Mouse (Mus musculus): ENCODE data around the gene Ercc6.

The Ercc6 gene

DNA sequence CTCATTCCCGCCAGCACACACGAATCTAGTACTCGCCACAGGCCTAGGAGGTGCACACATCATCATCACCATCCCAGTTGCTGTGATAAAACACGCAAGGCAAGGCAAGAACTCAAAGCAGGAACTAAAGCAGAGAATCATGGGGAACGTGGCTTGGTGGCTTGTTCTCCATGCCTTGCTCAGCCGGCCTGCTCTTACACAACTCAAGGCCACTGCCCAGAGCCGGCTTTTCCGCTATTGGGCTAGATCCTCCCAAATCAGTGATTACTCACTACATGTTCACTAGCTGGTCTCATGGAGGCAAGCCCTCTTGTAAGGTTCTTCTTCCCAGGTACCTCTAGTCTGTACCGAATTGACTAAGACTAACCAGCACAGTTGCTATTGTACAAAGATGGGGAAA, 70.4 kb downstream of the Ercc6 start:
- no peak for DNase-seq

DNA sequence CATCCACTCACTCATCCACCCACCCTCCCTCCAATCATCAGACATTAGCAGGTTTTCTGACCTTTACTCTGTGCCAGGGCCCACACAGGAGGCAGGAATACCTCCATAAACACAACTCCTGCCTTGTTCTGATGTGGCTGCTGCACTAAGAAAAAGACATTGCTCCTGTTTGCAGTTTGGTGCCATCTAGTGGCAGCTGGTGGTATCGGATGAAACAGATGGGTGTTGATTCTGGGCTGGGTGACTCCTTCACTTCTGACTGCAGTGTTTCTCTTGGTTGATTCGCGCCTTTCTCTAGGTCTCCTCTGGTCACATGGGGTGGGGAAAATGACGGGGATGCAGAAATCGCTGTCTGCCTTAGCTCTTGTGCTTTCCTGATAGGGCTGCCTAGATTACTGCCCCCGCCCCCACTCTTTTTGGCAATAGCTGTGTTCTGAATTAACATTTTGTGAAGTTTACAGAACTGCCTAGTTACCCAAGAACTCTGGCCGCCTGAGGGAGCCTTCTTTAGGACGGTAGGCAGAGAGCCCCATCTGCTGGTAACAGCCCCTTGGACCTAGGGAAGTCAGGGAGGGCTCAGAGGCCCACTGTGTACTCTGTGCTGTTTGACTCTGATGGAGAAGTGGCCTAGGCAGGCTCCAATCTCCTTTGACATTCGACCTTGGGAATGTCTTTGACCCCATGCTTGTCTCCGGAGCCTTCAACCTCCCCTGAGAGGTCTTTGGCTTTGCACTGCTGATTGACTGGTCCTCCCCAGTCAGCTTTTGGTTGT, 73.9 kb downstream of the Ercc6 start:
- peak; percentile 73 to 76 for DNase-seq

DNA sequence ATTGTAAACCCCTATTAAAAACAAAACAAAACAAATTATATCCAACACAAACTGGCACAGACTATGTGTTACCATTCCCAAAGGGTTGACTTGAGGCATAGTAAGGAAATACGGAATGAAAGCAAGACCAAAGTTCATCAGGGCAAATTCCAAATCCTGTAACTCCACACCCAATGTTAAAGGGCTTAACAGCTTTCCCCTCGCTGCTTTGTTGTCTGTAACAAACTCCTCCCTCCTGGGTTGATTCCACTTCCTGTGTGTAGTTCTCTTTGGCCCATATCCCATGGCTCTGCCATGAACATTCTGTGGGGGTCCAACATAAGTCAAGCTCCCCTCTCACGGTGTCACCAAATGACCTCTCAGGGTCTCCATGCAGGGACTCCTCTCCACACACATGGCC, 77.1 kb downstream of the Ercc6 start:
- DNase-seq = no peak

DNA sequence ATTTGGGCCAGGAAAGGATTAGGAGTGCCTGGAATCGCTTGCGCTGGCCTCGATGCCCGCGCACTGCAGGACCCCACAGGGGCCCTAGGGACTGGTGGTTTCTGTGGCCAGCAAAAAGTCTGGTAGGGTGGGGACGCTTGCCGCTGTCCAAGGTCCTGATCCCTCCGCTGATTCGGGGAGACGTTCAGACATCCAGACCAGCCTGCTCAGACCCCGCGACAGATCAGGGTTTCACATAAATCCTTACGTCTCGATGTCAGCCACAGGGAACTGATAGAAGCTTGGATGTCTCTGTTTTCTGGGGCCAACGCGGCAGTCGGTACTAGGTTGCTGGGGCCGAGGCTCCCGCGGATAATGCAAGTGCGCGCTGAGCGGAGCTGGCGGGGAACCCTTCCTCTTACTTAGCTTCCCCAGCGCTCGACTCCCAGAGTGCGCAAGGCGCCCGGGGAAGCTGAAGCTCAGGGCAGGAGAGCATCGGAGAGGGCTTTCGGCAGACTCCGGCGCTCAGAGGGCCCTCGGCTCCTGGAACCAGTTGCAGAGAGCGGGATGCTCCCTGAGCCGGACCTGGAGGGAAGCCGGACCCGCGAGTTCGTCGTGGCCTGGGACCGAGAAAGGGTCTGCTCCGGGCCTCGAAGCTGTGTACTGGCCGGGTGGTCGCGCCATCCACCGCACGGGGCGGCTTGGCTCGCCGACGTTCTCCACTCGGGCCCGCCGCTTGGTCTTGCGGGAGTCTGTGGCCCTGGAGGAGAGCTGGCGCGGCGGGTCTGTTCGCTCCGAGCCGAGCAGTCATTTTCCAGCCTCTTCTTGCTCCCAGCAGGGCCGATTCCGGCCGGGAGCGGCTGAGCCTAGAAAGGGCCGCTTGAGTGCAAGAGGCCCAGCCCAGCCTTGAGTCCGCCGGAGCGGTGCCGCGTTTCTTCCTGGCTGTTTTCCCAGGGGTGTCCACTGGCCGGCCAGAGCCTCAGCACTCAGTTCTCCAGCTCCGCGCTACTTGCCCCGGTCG, 84.2 kb downstream of the Ercc6 start:
- peak; percentile 64 to 66 for DNase-seq

DNA sequence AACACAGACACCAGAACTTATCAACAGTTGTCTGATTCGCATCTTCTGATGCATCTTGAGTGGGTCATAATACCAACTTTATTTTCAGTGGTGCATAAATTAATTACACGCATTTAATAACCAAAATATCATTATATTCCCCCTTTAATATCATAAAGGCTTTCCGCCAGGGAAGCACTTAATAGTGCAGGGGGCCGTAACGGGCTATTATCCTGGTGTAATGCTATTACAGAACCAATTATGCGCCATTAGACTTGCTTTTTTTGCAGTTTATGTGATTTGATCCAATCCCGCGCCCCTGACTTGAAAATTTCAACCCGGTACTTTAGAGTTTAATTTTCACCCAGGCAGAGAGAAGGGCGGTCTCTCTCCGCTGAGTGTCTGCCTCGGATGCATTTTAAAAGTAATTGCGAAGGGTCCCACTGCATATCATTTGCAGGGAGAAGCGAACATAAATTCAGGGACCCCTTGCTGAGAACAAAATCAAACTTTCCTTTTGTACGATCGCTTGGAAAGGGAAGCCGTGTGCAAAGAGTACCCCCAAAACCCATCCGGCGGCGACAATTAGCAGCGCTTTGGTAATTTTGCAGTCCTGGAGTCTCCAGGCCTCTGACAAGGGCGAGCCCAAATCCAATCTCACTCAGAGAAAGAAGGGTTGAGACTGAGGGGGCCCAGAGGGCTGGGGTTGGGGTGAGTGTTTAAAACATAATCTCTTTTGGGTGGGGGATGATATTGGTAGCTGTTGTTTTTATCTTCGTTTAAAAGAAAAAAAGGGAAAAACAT, 85.3 kb downstream of the Ercc6 start:
- no peak for DNase-seq

DNA sequence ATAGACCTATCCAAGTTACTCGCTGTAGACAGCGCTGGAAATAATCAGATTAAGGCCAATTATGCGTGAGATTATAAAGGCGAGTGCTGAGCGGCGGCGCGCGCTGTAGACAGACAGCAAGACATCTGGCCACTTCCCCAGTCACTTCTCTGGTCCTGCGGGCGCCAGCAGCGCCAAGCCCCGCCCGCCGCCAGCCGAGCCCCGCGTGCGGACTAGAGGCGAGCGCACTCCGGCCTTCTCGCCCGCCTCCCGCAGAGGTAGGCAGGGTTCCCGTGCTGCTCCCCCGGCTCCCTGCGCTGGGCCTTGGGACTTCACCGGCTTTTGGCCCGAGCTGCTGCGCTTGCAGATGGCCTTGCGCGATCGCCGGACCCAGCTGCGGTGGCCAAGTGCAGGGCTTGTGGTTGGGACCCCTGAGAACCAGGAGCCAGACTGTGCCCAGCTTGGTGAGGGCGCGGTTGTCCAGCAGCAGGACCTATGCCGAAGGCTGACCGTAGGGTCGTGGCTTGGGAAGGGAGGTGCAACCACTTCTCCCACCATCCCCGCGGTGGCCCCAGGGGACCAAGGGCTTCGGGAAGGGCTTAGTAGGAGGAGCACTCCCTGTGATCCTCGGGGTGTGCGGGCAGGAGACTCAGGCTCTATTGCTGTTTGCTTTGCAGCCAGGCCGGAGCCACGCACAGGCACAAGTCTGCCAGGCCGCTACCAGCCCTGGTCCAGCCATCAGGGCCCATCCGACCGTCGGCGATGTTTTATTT, 86.1 kb downstream of the Ercc6 start, which contains the start of gene Prrxl1:
Gene Prrxl1 (plus strand): TSS at position 118 of the 752 bp plus-strand sequence.
- no peak for DNase-seq

DNA sequence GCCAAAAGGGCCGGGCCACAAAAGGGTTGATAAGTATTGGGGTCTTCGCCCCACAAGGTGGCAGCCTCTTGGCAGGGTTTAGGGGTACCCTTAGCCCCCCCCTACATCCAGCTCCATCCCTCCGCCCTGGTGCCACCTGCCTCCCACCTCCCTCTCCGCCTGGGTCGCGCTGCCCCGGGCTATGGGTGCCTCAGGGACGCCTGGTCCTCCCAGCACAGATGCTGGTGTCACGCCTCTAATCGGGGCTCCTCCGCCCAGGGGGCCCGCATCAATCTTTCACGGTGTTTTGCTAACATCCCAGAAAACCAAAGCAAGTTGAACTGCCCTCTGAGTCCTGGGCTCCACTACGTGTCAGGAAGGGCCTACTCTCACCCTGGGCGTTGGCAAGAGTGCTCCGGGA, 86.8 kb downstream of the Ercc6 start:
- DNase-seq = no peak

DNA sequence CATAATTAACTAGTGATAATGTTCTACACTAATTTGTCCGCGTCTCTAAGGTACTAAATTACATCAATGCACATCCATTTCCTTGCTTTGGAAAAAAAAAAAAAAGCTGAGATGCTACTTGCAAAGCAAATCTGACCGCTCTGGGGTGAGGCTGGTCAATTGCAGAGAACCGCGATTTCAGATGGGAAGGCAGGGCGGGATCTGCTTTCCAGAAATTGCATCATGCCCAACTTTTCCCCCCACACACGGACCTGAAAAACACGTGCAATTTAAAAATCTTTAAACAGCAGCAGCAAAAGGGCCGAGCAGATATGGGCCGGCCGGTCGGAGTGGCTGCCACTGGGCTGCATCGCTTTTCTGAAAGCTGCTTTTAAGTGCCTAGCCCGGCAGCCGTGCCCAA, 92.2 kb downstream of the Ercc6 start:
- DNase-seq = no peak

DNA sequence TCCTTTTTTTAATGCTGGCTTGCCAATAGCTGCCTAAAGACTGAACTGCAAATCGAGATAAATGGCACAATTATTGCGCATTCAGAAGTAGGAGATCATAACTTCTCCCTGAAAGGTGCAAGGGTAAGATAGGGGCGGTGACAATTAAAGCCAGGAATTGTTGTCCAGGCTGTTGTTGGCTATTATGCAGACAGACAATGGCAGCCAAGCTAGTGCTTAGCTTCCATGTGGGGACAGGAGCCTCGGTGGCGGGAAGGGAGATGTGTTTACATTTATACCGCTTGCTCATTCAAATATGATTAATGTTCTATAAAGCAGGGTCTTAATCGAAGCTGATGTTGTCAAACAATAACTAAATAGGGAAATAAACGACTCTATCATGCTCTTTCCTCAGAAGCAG, 93.0 kb downstream of the Ercc6 start:
- DNase-seq = no peak

DNA sequence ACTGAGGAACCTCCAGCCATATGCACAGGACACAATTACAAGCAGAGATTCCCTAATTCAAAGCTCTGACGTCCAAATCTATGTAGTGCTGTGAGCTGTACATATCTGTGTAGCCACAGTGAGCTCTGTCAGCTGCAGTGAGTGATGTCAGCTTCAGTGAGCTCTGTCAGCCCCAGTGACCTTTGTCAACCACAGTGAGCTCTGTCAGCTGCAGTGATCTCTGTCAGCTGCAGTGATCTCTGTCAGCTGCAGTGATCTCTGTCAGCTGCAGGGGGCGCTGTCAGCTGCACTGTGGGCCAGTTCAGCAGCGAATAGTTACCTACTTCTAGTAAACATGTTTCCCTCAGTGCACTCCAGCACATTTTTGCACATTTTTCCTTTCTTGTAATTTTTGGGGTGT, 96.1 kb downstream of the Ercc6 start:
- peak; percentile 41 for DNase-seq

DNA sequence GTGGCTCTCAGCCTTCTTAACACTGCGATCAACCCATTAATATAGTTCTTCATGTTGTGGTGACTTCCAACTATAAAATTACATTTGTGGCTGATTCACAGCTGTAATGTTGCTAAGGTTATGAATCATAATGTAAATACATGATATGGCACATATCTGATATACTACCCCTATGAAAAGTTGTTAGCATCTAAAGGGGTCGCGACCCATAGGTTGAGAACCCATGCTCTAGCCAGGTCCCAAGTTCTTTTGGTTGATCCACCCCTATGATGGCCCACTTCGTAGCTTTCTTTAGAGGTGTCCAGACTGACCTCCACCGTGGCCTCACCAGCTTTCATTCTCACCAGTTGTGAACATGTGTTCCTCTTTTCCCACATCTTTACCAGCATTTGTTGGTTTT, 103.9 kb downstream of the Ercc6 start:
- no peak for DNase-seq

DNA sequence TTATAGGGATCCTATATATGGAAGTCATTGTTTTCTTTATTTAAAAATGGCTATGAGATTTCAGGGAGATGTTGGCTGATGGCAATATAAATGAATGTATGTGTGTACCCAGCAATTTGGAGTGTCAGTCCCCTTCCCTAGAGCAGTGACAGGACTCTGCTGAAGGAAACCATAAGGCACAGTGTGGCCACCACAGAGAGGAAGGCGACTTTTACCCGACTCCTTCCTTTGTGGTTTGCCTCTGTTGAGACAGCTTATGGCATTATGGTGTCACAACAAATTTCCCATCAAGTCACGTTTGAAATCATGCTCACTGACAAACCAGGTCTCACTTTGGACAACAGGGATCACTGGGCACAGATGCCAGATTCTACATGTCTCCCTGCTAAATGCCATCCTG, 110.9 kb downstream of the Ercc6 start:
- DNase-seq = no peak

DNA sequence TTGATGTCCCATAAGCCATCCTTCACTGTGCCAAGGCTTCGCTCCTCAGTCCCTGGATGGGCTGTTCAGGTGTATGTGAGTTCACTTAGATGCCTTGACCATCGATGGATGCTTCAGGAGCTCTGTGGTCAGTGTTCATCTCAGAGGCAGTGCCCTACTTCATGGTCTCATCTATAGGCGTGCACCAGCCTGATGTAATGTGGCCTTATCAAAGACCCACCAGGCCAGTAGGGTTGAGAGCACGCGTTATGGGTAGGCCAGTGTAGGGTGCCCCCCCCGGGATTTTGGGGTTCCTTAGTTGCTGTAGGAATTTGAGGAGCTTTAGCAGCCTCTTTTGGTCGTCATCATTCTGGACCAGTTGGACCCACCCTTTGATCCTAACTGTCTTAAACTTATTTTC, 111.5 kb downstream of the Ercc6 start:
- no peak for DNase-seq

DNA sequence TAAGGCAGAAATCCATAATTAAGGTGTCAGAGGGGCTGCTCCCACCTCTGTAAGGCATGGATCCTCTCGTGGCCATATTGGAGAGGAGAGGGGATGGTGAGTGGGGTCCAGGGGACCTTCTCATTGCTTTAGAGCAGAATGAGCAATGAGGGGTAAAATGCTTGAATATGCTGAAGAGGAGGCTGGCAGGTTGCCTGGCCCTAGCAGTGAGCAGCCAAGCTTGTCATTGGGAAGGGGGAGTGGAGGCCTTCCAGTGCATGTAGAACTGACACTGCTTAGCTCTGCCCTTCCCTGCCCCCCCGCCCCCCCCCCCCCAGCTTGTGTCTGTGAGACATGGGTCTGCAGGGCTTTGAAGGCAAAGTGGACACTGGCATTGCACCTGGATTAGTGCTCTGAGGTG, 114.0 kb downstream of the Ercc6 start:
- no peak for DNase-seq

DNA sequence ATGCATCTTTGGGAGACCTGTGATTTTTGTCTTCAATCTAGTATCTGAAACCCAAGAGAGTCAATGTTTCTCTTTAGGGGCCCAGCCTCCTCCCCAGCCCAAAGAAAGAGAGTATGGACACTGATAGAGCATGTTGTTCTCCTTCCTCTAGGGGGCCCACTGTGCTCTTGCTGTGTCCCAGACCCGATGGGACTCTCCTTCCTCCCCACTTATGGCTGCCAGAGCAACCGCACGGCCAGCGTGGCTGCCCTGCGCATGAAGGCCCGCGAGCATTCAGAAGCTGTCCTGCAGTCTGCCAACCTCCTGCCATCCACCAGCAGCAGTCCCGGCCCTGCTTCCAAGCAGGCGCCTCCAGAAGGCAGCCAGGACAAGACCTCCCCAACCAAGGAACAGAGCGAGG, 115.3 kb downstream of the Ercc6 start:
- DNase-seq = no peak

Measured in B cell, adult 2 months (primary cell).